Mouse (Mus musculus): ENCODE measurements around the gene Plekhm3. TPM values are rescaled to one million over a fixed set of nuclear protein-coding genes. Genes with fewer than 3 reads are reported as not detected.

Gene Plekhm3
- polyA plus RNA-seq, 1 experiment from 2014 or later = 10.9 TPM

GRCm38 (mm10) chr1:64790806-64791790 is 165.5 kb downstream of the Plekhm3 start:
- Histone ChIP-seq H3K27ac (ENCODE audit: low read length) (peak overlapping the region; percentile 30; the same call in 1 of the 2 replicates), H3K4me2 (ENCODE audit: low read length) (no peak overlapping the region), H3K9ac (replicated peaks; ENCODE audit: low read depth, low read length) (no peak overlapping the region), H3K9me3 (ENCODE audit: control insufficient read depth, low read length) (no peaks in the 10 kb centered on the region), H3K36me3 (ENCODE audit: control insufficient read depth, insufficient read depth) (no peaks in the 10 kb centered on the region), H3K4me3 (replicated peaks; ENCODE audit: low read length) (no peak overlapping the region), H3K27me3 (replicated peaks; ENCODE audit: control insufficient read depth, insufficient read depth, low read length) (no peaks in the 10 kb centered on the region), H3K4me1 (replicated peaks; ENCODE audit: control insufficient read depth, insufficient read depth, low read length) (peaks cover 25% of the 10 kb centered on the region)
- WGBS = 39% methylated on average over 9 of the region's 9 CpGs
- peak; percentile 65 for ATAC-seq

- ATAC-seq = no peak
- Histone ChIP-seq H3K27me3 (replicated peaks; ENCODE audit: control insufficient read depth, insufficient read depth, low read length) (no peaks in the 10 kb centered on the region), H3K36me3 (ENCODE audit: control insufficient read depth, insufficient read depth) (no peaks in the 10 kb centered on the region), H3K4me1 (replicated peaks; ENCODE audit: control insufficient read depth, insufficient read depth, low read length) (peaks cover 22% of the 10 kb centered on the region), H3K4me3 (replicated peaks; ENCODE audit: low read length) (no peak overlapping the region), H3K4me2 (ENCODE audit: low read length) (no peak overlapping the region), H3K27ac (ENCODE audit: low read length) (no peak overlapping the region), H3K9me3 (ENCODE audit: control insufficient read depth, low read length) (no peaks in the 10 kb centered on the region), H3K9ac (replicated peaks; ENCODE audit: low read depth, low read length) (no peak overlapping the region)
- WGBS = 72% methylated on average over 6 of the region's 6 CpGs
These were observed 168.7 kb downstream of the Plekhm3 start for GRCm38 (mm10) chr1:64787701-64788515.

- Histone ChIP-seq H3K4me3 (replicated peaks; ENCODE audit: low read length) (no peak overlapping the region), H3K36me3 (ENCODE audit: control insufficient read depth, insufficient read depth) (no peaks in the 10 kb centered on the region), H3K4me1 (replicated peaks; ENCODE audit: control insufficient read depth, insufficient read depth, low read length) (peaks cover 12% of the 10 kb centered on the region), H3K27ac (ENCODE audit: low read length) (no peak overlapping the region), H3K27me3 (replicated peaks; ENCODE audit: control insufficient read depth, insufficient read depth, low read length) (peaks cover 19% of the 10 kb centered on the region), H3K9ac (replicated peaks; ENCODE audit: low read depth, low read length) (no peak overlapping the region), H3K4me2 (ENCODE audit: low read length) (peak overlapping the region; percentile 38), H3K9me3 (ENCODE audit: control insufficient read depth, low read length) (no peaks in the 10 kb centered on the region)
- 4% methylated on average over 12 of the region's 12 CpGs for WGBS
- peak; percentile 74; the same call in 1 of the 2 replicates for ATAC-seq
These were observed 176.8 kb downstream of the Plekhm3 start for GRCm38 (mm10) chr1:64779863-64780262.

GRCm38 (mm10) chr1:64779415-64779814 is 177.2 kb downstream of the Plekhm3 start:
- no peak overlapping the region for H3K27ac ChIP-seq (ENCODE audit: low read length)
- ATAC-seq = peak; percentile 47
- peaks cover 21% of the 10 kb centered on the region for H3K27me3 ChIP-seq (replicated peaks; ENCODE audit: control insufficient read depth, insufficient read depth, low read length)
- no peaks in the 10 kb centered on the region for H3K36me3 ChIP-seq (ENCODE audit: control insufficient read depth, insufficient read depth)
- H3K4me2 ChIP-seq (ENCODE audit: low read length) = peak overlapping the region; percentile 38
- H3K9me3 ChIP-seq (ENCODE audit: control insufficient read depth, low read length) = no peaks in the 10 kb centered on the region
- 4% methylated on average over 5 of the region's 5 CpGs for WGBS
- no peak overlapping the region for H3K9ac ChIP-seq (replicated peaks; ENCODE audit: low read depth, low read length)
- no peak overlapping the region for H3K4me3 ChIP-seq (replicated peaks; ENCODE audit: low read length)
- peaks cover 12% of the 10 kb centered on the region for H3K4me1 ChIP-seq (replicated peaks; ENCODE audit: control insufficient read depth, insufficient read depth, low read length)

GRCm38 (mm10) chr1:64773305-64773704 is 183.3 kb downstream of the Plekhm3 start:
- no peaks in the 10 kb centered on the region for H3K4me1 ChIP-seq (replicated peaks; ENCODE audit: control insufficient read depth, insufficient read depth, low read length)
- peaks cover 16% of the 10 kb centered on the region for H3K27me3 ChIP-seq (replicated peaks; ENCODE audit: control insufficient read depth, insufficient read depth, low read length)
- H3K9me3 ChIP-seq (ENCODE audit: control insufficient read depth, low read length) = no peaks in the 10 kb centered on the region
- no peak overlapping the region for H3K4me3 ChIP-seq (replicated peaks; ENCODE audit: low read length)
- H3K36me3 ChIP-seq (ENCODE audit: control insufficient read depth, insufficient read depth) = no peaks in the 10 kb centered on the region
- WGBS = 72% methylated on average over 4 of the region's 4 CpGs
- ATAC-seq = no peak
- no peak overlapping the region for H3K9ac ChIP-seq (replicated peaks; ENCODE audit: low read depth, low read length)
- no peak overlapping the region for H3K27ac ChIP-seq (ENCODE audit: low read length)
- H3K4me2 ChIP-seq (ENCODE audit: low read length) = no peak overlapping the region

GRCm38 (mm10) chr1:64770169-64770568 is 186.5 kb downstream of the Plekhm3 start:
- 34% methylated on average over 6 of the region's 6 CpGs for WGBS
- Histone ChIP-seq H3K9me3 (ENCODE audit: control insufficient read depth, low read length) (no peaks in the 10 kb centered on the region), H3K27me3 (replicated peaks; ENCODE audit: control insufficient read depth, insufficient read depth, low read length) (peaks cover 2% of the 10 kb centered on the region; the same call in 1 of the 2 replicates), H3K36me3 (ENCODE audit: control insufficient read depth, insufficient read depth) (no peaks in the 10 kb centered on the region), H3K27ac (ENCODE audit: low read length) (no peak overlapping the region), H3K4me2 (ENCODE audit: low read length) (no peak overlapping the region), H3K4me3 (replicated peaks; ENCODE audit: low read length) (no peak overlapping the region), H3K4me1 (replicated peaks; ENCODE audit: control insufficient read depth, insufficient read depth, low read length) (no peaks in the 10 kb centered on the region), H3K9ac (replicated peaks; ENCODE audit: low read depth, low read length) (no peak overlapping the region)
- ATAC-seq = no peak

- no peaks in the 10 kb centered on the region for H3K36me3 ChIP-seq (ENCODE audit: control insufficient read depth, insufficient read depth)
- H3K4me2 ChIP-seq (ENCODE audit: low read length) = no peak overlapping the region
- H3K27me3 ChIP-seq (replicated peaks; ENCODE audit: control insufficient read depth, insufficient read depth, low read length) = 0 out of 2 replicates have a peak, but pooled peaks cover 2% of the 10 kb centered on the region
- no peak overlapping the region for H3K4me3 ChIP-seq (replicated peaks; ENCODE audit: low read length)
- no peak overlapping the region for H3K9ac ChIP-seq (replicated peaks; ENCODE audit: low read depth, low read length)
- H3K9me3 ChIP-seq (ENCODE audit: control insufficient read depth, low read length) = no peaks in the 10 kb centered on the region
- no peak for ATAC-seq
- 83% methylated on average over 4 of the region's 4 CpGs for WGBS
- no peaks in the 10 kb centered on the region for H3K4me1 ChIP-seq (replicated peaks; ENCODE audit: control insufficient read depth, insufficient read depth, low read length)
- H3K27ac ChIP-seq (ENCODE audit: low read length) = no peak overlapping the region
These were observed 195.0 kb downstream of the Plekhm3 start for GRCm38 (mm10) chr1:64761646-64762045.

GRCm38 (mm10) chr1:64757766-64758165 is 198.9 kb downstream of the Plekhm3 start:
- no peaks in the 10 kb centered on the region for H3K9me3 ChIP-seq (ENCODE audit: control insufficient read depth, low read length)
- no peak overlapping the region for H3K9ac ChIP-seq (replicated peaks; ENCODE audit: low read depth, low read length)
- no peak overlapping the region for H3K27ac ChIP-seq (ENCODE audit: low read length)
- WGBS = 87% methylated on average over 5 of the region's 5 CpGs
- no peaks in the 10 kb centered on the region for H3K4me1 ChIP-seq (replicated peaks; ENCODE audit: control insufficient read depth, insufficient read depth, low read length)
- no peaks in the 10 kb centered on the region for H3K36me3 ChIP-seq (ENCODE audit: control insufficient read depth, insufficient read depth)
- H3K4me3 ChIP-seq (replicated peaks; ENCODE audit: low read length) = no peak overlapping the region
- H3K27me3 ChIP-seq (replicated peaks; ENCODE audit: control insufficient read depth, insufficient read depth, low read length) = 0 out of 2 replicates have a peak, but pooled peaks cover 2% of the 10 kb centered on the region
- ATAC-seq = no peak
- H3K4me2 ChIP-seq (ENCODE audit: low read length) = no peak overlapping the region

GRCm38 (mm10) chr1:64757254-64757653 is 199.4 kb downstream of the Plekhm3 start:
- Histone ChIP-seq H3K27me3 (replicated peaks; ENCODE audit: control insufficient read depth, insufficient read depth, low read length) (0 out of 2 replicates have a peak, but pooled peaks cover 2% of the 10 kb centered on the region), H3K4me1 (replicated peaks; ENCODE audit: control insufficient read depth, insufficient read depth, low read length) (no peaks in the 10 kb centered on the region), H3K9ac (replicated peaks; ENCODE audit: low read depth, low read length) (no peak overlapping the region), H3K4me3 (replicated peaks; ENCODE audit: low read length) (no peak overlapping the region), H3K9me3 (ENCODE audit: control insufficient read depth, low read length) (no peaks in the 10 kb centered on the region), H3K4me2 (ENCODE audit: low read length) (no peak overlapping the region), H3K36me3 (ENCODE audit: control insufficient read depth, insufficient read depth) (no peaks in the 10 kb centered on the region), H3K27ac (ENCODE audit: low read length) (no peak overlapping the region)
- WGBS = 25% methylated on average over 2 of the region's 2 CpGs
- ATAC-seq = no peak

Measured in forebrain, embryonic 16.5 days (tissue).